Mouse (Mus musculus) testis, adult 2 months (tissue): ENCODE results near the gene Stab1. TPM values are rescaled to one million over a fixed set of nuclear protein-coding genes. Genes with fewer than 3 reads are reported as not detected.
A peak's percentile ranks its signal among the peaks of the same experiment; 100 is the strongest.

Source experiments
- H3K27ac ChIP-seq: fragments of 200-500 bp; 2 replicates; pipeline ENCODE4 v1.5.1; 2012; ENCODE audit warnings: low read depth, low read length; ENCODE audit not compliant: control insufficient read depth, insufficient read depth
- H3K27me3 ChIP-seq: fragments of 200-500 bp; 2 replicates; pipeline ENCODE4 v1.6.1; 2012; ENCODE audit warnings: mild to moderate bottlenecking, low read length, moderate library complexity; ENCODE audit not compliant: control insufficient read depth, insufficient read depth
- H3K36me3 ChIP-seq: fragments of 200-500 bp; 2 replicates; pipeline ENCODE4 v1.6.1; 2012; ENCODE audit warnings: mild to moderate bottlenecking, low read length; ENCODE audit not compliant: control insufficient read depth, insufficient read depth
- H3K4me1 ChIP-seq: fragments of 200-500 bp; 2 replicates; pipeline ENCODE4 v1.6.1; 2012; ENCODE audit warnings: low read length; ENCODE audit not compliant: control insufficient read depth, insufficient read depth
- H3K4me3 ChIP-seq: fragments of 200-500 bp; 2 replicates; pipeline ENCODE4 v1.5.1; 2012; ENCODE audit warnings: low read depth, mild to moderate bottlenecking, low read length, moderate library complexity, mixed read lengths; ENCODE audit not compliant: control insufficient read depth
- CTCF ChIP-seq: fragments of 200-500 bp; IDR thresholded peaks from 2 replicates; pipeline ENCODE4 v1.5.1; 2012; ENCODE audit warnings: low read depth, mild to moderate bottlenecking, inconsistent platforms, low read length, moderate library complexity; ENCODE audit not compliant: control insufficient read depth, insufficient read depth, insufficient replicate concordance
- POLR2A ChIP-seq: fragments of 200-500 bp; IDR thresholded peaks from 2 replicates; pipeline ENCODE4 v1.6.1; 2012; ENCODE audit warnings: low read depth, mild to moderate bottlenecking, inconsistent platforms, low read length, moderate library complexity; ENCODE audit not compliant: control insufficient read depth
- polyA plus RNA-seq: library from polyadenylated mRNA; depleted of rRNA; stranded (reverse); fragments of >200 nt; gene quantifications from 2 replicates; pipeline ENCODE4 v1.2.3, GENCODE M21; 2012

The Stab1 gene
- polyA plus RNA-seq, 1 experiment, result 8.0 TPM

DNA sequence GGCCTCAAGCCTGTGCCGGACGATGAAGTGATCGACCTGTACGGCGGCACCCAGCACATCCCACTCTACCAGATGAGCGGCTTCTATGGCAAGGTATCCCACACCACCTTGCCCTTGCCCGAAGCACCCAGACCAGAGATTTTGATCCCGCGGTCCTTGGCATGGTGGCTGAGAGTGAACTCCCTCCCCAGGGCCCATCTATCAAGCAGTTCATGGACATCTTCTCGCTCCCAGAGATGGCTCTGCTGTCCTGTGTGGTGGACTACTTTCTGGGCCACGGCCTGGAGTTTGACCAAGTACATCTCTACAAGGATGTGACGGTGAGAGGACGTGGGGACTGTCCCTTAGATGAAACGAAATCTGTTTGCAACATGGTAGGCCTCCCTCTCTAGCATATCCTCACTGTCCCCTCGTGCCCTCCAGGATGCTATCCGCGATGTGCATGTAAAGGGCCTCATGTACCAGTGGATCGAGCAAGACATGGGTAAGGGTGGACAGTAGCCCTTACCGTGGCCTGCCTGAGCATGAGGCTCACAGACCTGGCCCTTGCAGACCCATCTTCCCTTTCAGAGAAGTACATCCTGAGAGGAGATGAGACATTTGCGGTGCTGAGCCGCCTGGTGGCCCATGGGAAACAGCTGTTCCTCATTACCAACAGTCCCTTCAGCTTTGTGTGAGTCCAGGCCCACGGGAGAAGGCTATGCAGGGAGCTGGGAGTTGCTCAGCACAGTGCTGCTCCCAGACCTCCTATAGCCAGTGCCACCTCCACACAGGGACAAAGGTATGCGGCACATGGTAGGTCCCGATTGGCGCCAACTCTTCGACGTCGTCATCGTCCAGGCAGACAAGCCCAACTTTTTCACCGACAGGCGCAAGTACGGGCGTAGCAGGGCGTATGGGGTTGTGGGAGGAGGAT lies 32.7 kb downstream of the Stab1 start:
- Histone ChIP-seq H3K4me1 (peaks cover 11% of the 10 kb centered on the region), H3K27me3 (no peaks in the 10 kb centered on the region), H3K4me3 (no peak overlapping the region), H3K36me3 (no peaks in the 10 kb centered on the region), H3K27ac (no peak overlapping the region)
- TF ChIP-seq POLR2A (no peak), CTCF (no peak)

DNA sequence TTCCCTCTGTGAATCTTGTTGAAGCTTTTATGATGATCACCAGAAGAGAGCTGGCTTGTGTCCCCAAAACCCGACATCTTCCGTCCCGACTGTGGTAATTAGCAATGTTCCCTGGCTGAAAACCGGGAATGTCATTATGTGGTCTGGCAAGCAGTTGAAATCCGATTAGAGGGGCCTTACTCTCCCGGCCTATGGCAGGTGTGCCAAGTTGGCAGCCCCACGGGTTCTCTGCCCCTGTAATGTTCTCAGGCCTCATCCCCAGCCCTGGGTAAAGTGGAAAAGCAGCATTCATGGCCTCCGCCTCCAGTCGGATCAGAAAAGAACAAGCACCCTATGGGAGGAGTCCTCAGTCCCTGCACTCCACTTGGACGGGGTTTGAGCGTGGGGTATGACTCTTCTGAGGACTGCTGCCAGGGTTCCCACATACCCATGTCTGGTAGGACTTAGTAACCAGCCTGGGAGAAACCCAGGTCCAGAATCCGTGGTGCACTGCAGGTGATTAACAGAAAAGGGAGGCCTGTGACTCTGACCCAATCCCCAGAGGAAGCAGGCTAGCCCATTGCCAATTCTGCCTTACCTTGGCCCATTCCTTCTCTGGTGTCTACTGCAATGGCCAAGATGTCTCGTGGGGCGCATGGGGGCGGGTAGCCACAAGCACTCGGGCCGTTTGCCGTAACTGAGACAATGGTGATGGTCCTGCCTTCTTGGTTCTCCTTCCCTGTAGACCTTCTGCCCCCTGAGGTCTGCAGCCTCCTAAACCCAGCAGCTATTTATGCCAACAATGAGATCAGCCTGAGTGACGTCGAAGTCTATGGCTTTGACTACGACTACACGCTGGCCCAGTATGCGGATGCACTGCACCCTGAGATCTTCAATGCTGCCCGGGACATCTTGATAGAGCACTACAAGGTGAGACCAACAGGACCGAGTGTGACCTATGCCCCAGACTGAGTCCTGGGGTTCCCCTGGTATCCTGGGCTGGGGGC lies 34.1 kb downstream of the Stab1 start:
- peaks cover 24% of the 10 kb centered on the region for H3K4me1 ChIP-seq

DNA sequence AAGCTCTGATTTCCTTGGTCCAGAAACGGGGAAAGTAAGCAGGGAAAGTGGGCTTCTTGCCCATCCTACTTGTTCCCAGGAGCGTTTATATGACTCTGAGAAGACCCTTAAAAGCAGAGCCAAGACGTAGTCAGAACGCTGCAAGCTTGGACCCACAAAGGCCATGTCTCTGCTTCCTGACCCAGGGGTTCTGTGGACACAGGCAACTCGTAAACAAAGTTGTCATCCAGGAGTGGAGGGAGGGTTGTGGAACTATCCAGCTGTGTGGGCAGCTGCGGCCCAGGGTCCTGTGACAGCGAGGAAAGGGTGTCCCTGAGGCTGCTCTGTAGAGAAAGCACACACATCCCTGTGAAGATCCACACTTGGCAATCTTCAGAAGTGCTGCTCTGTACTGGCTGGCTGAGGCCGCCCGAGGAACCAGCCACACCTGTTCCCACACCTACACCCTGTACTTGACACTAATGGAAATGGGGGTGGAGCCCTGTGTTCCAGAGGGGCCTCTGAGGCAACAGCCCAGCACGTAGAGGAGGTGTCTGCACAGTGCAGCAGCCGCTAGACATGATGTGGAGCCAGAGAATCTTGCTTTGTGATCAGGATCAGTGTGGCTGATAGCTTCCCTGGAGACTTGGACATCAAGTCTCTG lies 35.3 kb downstream of the Stab1 start:
- Histone ChIP-seq H3K36me3 (no peaks in the 10 kb centered on the region), H3K4me1 (peaks cover 30% of the 10 kb centered on the region), H3K27me3 (no peaks in the 10 kb centered on the region), H3K27ac (no peak overlapping the region), H3K4me3 (no peak overlapping the region)
- no peak for TF ChIP-seq CTCF

More for the DNA sequence above, 34.1 kb downstream of the Stab1 start:
- Histone ChIP-seq H3K36me3 (no peaks in the 10 kb centered on the region), H3K4me3 (no peak overlapping the region), H3K27me3 (no peaks in the 10 kb centered on the region), H3K27ac (no peak overlapping the region)
- TF ChIP-seq CTCF (no peak), POLR2A (no peak)

DNA sequence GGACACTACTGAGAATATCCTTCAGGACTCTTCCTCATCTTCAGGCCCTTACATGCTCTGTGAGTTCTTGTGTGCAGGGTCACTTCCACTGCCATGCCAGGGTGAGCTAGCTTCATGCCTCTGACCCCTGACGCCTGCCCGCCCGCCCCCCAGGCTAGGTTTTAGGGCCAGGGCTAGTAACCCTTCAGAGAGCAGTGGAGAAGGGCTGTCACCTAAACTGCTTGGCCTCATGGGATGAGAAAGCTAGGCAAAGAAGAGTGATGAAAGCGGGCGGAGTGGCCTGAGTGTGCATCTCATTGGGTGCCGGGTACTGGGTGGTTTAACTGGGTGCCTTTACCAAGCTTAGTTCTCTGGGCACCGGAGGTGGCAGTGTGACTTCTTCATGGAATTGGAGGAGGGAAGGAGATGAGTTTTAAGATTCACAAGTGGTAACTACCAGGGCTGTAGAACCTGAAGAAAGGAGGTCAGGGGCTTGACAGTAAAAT lies 35.9 kb downstream of the Stab1 start:
- no peaks in the 10 kb centered on the region for H3K36me3 ChIP-seq

DNA sequence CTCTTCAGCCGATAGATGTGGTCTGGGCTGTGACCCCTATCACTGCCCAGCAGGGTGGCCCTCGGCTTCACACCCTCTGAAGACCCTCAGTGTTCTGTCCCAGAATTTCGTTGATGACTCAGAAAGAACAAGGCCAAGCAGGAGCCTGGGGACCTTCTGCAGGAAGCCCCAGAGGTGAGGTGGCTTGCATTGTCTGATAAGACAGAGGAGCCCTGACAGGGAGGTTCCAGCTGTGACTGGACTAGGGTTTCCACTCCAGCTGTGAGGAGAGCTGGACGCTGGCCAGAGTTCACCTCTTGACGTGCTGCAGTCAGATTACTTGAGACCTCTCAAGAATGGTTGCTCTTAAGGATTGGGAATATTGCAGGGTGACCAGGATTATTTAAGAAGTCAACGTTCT lies 36.4 kb downstream of the Stab1 start:
- no peak overlapping the region for H3K27ac ChIP-seq
- no peak overlapping the region for H3K4me3 ChIP-seq
- peaks cover 32% of the 10 kb centered on the region for H3K4me1 ChIP-seq
- H3K27me3 ChIP-seq, result no peaks in the 10 kb centered on the region
- H3K36me3 ChIP-seq, result no peaks in the 10 kb centered on the region
- no peak for TF ChIP-seq CTCF
- TF ChIP-seq POLR2A, result no peak

More for the DNA sequence above, 35.9 kb downstream of the Stab1 start:
- H3K27ac ChIP-seq, result no peak overlapping the region
- peaks cover 32% of the 10 kb centered on the region for H3K4me1 ChIP-seq
- TF ChIP-seq POLR2A, result no peak
- TF ChIP-seq CTCF, result no peak
- H3K27me3 ChIP-seq, result no peaks in the 10 kb centered on the region
- no peak overlapping the region for H3K4me3 ChIP-seq

DNA sequence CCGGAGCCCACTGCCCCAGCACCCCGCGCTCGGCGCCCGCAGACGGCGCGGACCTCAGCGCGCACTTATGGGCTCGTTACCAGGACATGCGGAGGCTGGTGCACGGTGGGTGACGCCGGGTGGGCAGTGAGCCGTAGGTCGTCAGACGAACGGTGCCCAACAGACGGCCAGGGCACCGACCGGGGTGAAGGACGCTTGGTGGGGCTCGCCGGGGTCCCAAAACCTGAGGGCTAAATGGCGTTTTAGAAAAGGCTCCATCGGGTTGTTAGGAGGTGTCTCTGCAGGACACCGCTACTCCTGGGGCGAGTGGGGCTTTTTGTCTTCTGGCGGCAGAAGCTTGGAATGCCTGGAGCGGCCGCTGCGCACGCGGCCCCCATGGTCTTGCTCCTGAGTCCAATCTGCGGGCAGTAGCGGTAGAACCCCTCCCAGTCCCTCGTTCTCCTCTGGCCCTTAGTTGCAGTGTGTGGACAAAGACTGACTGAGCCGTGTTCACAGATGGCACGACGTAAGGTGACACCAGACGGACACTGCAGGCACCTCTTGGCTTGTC lies 37.1 kb downstream of the Stab1 start:
- peaks cover 32% of the 10 kb centered on the region for H3K4me1 ChIP-seq
- TF ChIP-seq POLR2A (no peak), CTCF (no peak)
- H3K27ac ChIP-seq, result no peak overlapping the region

More for the DNA sequence above, 37.1 kb downstream of the Stab1 start:
- H3K4me3 ChIP-seq, result peak overlapping the region; percentile 86
- H3K27me3 ChIP-seq, result no peaks in the 10 kb centered on the region
- no peaks in the 10 kb centered on the region for H3K36me3 ChIP-seq
